Mouse (Mus musculus): ENCODE results near the gene Chmp5. TPM values are rescaled to one million over a fixed set of nuclear protein-coding genes. Genes with fewer than 3 reads are reported as not detected.

Chmp5 gene
- polyA plus RNA-seq (2015; fragmentation: Nextera tagmentation; extraction: Ambion mirVana), result 103 and 104 TPM in 2 replicates

DNA sequence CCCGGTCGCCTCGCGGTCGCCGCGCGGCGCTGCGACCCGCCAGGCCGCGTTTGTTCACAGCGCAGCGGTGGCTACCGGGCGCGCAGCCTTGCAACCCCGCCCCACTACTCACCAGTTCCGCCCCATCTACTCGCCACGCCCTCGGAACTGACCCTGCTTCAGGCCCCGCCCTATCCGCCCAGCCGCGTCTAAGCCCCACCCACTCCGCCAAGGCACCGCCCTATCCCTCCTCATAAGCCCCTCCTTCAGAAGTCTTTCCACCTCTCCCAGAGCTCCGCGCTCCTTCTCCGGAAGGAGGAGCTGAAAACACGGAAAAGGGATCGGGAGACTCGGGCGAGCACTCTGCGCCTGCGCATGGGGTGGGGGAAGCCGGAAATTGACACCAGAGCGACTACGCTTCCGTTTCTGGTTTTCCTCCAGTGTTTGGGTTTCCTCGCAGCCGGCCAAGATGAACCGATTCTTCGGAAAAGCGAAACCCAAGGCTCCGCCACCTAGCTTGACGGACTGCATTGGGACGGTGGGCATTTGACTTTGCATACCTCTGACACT is at the start of gene Chmp5, which contains the start of gene Bag1:
Gene Chmp5, plus strand, starts transcription at position 248 of the 549 bp plus-strand sequence.
Gene Bag1, minus strand, starts transcription at position 135 of the 549 bp plus-strand sequence.
- WGBS, result under 1% methylated on average over 49 of the region's 50 CpGs
- Histone ChIP-seq H3K9me3 (ENCODE audit: control insufficient read depth, low read length) (no peaks in the 10 kb centered on the region), H3K36me3 (ENCODE audit: control insufficient read depth, insufficient read depth, low read length) (peaks cover 3% of the 10 kb centered on the region; the same call in 1 of the 2 replicates), H3K4me2 (ENCODE audit: low read depth, low read length) (peak within 1 kb of the TSS; percentile 82), H3K27ac (ENCODE audit: low read length) (peak within 1 kb of the TSS; percentile 85), H3K27me3 (replicated peaks; ENCODE audit: control insufficient read depth, insufficient read depth, low read length) (no peaks in the 10 kb centered on the region), H3K4me3 (ENCODE audit: low read length) (peak within 1 kb of the TSS; percentile 91), H3K4me1 (ENCODE audit: control insufficient read depth, insufficient read depth, low read length) (peaks cover 16% of the 10 kb centered on the region), H3K9ac (ENCODE audit: low read depth, low read length) (peak within 1 kb of the TSS; percentile 91)
- ATAC-seq, result peak; percentile 98

DNA sequence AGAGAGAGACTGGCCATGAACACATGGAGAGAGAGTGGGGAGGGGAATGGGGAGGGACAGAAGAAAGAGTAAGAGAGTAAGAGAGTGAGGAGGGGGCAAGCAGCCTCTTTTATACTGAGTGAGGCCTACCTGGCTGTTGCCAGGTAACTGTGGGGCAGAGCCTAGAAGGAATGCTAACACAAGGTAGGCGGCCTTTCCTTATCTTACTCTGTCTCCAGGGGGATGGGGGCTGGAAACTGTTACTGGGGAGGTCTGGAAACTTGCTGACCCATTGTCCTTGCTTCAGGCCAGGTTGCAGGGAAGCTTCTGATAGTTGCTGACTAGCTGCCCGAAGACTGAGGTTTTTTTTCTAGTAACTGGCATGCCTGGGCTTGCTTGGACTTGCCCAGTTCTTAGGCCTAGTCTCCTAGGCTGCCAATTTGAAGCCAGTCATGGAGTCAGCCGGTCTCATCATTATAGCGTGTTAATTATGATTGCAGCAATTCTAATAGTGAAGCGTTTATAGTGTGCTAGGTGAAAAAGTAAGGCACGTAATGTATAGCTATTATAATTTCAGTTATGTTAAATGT is 49.6 kb upstream of the Chmp5 start:
- no peak for ATAC-seq
- no peaks in the 10 kb centered on the region for H3K36me3 ChIP-seq (ENCODE audit: control insufficient read depth, insufficient read depth, low read length)
- no peak overlapping the region for H3K4me3 ChIP-seq (ENCODE audit: low read length)
- no peak overlapping the region for H3K27ac ChIP-seq (ENCODE audit: low read length)
- H3K9me3 ChIP-seq (ENCODE audit: control insufficient read depth, low read length), result no peaks in the 10 kb centered on the region
- peaks cover 6% of the 10 kb centered on the region; the same call in 1 of the 2 replicates for H3K27me3 ChIP-seq (replicated peaks; ENCODE audit: control insufficient read depth, insufficient read depth, low read length)
- H3K4me1 ChIP-seq (ENCODE audit: control insufficient read depth, insufficient read depth, low read length), result no peaks in the 10 kb centered on the region
- no peak overlapping the region for H3K4me2 ChIP-seq (ENCODE audit: low read depth, low read length)
- 85% methylated on average over 6 of the region's 6 CpGs for WGBS
- H3K9ac ChIP-seq (ENCODE audit: low read depth, low read length), result no peak overlapping the region

DNA sequence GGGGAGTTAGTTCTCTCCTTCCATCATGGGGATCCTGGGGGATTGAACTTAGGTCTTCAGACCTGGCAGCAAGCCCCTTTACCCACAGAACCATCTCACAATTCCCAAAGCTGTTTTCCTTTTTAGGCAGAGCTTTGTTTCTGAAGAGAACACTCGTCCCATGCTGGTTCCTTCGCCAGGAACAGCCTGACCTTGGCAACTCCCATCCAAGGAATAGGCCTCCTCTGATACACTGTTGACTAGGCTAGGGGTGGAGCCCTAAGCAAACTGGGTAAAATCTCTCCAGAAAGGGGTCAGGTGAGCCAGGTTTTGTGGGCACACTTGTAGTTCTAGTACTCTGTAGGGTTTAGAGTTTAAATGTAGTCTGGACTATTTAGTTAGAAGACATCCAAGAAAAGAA is 48.9 kb upstream of the Chmp5 start:
- no peaks in the 10 kb centered on the region for H3K9me3 ChIP-seq (ENCODE audit: control insufficient read depth, low read length)
- ATAC-seq, result no peak
- H3K4me2 ChIP-seq (ENCODE audit: low read depth, low read length), result no peak overlapping the region
- 60% methylated on average over 2 of the region's 2 CpGs for WGBS
- H3K27ac ChIP-seq (ENCODE audit: low read length), result no peak overlapping the region
- H3K27me3 ChIP-seq (replicated peaks; ENCODE audit: control insufficient read depth, insufficient read depth, low read length), result 0 out of 2 replicates have a peak, but pooled peaks cover 3% of the 10 kb centered on the region
- no peaks in the 10 kb centered on the region for H3K36me3 ChIP-seq (ENCODE audit: control insufficient read depth, insufficient read depth, low read length)
- H3K4me3 ChIP-seq (ENCODE audit: low read length), result no peak overlapping the region
- no peak overlapping the region for H3K9ac ChIP-seq (ENCODE audit: low read depth, low read length)
- H3K4me1 ChIP-seq (ENCODE audit: control insufficient read depth, insufficient read depth, low read length), result no peaks in the 10 kb centered on the region

DNA sequence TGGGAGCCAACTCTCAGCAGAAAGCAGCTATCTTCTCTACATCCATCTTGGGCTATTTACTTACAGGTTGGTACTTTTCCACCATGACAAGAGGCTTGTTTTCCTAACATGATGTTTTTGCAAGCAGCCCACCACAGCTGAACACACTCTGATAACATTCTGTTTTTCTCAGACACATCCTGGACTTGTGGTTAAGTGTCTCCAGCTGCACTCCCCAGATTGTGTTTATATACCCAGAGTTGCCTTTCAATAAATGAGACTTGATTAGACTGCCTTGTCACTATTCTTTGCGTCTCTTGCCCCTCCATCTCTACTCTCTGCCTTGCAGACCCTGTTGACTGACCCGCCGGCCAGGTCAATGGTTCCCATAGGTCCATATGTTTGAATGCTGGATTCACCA is 48.1 kb upstream of the Chmp5 start:
- no peak overlapping the region for H3K4me3 ChIP-seq (ENCODE audit: low read length)
- no peaks in the 10 kb centered on the region for H3K36me3 ChIP-seq (ENCODE audit: control insufficient read depth, insufficient read depth, low read length)
- no peak overlapping the region for H3K4me2 ChIP-seq (ENCODE audit: low read depth, low read length)
- 80% methylated on average over 3 of the region's 3 CpGs for WGBS
- 0 out of 2 replicates have a peak, but pooled peaks cover 3% of the 10 kb centered on the region for H3K27me3 ChIP-seq (replicated peaks; ENCODE audit: control insufficient read depth, insufficient read depth, low read length)
- ATAC-seq, result no peak
- no peaks in the 10 kb centered on the region for H3K4me1 ChIP-seq (ENCODE audit: control insufficient read depth, insufficient read depth, low read length)
- H3K27ac ChIP-seq (ENCODE audit: low read length), result no peak overlapping the region
- H3K9ac ChIP-seq (ENCODE audit: low read depth, low read length), result no peak overlapping the region
- no peaks in the 10 kb centered on the region for H3K9me3 ChIP-seq (ENCODE audit: control insufficient read depth, low read length)

DNA sequence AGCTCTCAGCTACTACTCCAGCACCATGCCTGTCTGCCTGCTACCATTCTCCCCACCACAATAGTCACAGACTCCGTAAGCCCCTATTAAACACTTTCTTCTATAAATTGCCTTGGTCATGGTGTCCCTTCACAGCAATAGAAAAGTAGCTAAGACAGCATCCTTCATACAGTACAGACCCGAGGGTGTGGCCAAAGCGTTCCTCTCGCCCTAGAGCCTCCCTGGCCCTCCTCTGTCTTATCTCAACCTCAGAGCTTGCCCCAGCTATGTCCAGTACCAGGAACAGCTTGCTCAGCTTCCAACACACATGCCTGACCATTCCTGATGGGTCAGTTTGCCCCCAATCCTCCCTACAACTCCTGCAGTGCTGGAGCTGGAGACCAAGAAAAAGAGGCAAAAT is 47.6 kb upstream of the Chmp5 start:
- H3K4me2 ChIP-seq (ENCODE audit: low read depth, low read length), result no peak overlapping the region
- no peak overlapping the region for H3K4me3 ChIP-seq (ENCODE audit: low read length)
- H3K27ac ChIP-seq (ENCODE audit: low read length), result no peak overlapping the region
- 0 out of 2 replicates have a peak, but pooled peaks cover 3% of the 10 kb centered on the region for H3K27me3 ChIP-seq (replicated peaks; ENCODE audit: control insufficient read depth, insufficient read depth, low read length)
- no peaks in the 10 kb centered on the region for H3K4me1 ChIP-seq (ENCODE audit: control insufficient read depth, insufficient read depth, low read length)
- H3K9ac ChIP-seq (ENCODE audit: low read depth, low read length), result no peak overlapping the region
- no peaks in the 10 kb centered on the region for H3K36me3 ChIP-seq (ENCODE audit: control insufficient read depth, insufficient read depth, low read length)
- no peaks in the 10 kb centered on the region for H3K9me3 ChIP-seq (ENCODE audit: control insufficient read depth, low read length)
- 88% methylated on average over 4 of the region's 4 CpGs for WGBS
- no peak for ATAC-seq

DNA sequence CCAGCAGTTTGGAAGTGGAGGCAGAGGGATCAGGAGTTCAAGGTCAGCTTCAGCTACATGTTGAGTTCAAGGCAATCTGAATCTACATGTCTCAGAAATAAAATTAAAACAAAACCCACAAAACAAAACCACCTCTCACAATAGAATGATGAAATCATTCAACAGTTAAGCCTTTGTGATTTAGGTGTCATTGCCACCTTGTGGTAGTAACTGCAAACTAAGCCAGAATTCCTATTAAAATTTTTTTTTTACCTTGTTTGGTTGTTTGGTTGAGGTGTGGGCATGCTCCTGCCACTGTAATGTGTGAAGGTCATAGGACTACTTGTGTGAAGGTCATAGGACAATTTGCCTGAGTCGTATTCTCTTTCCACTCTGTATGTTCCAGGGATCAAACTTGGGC is 41.9 kb upstream of the Chmp5 start:
- 32% methylated on average over 1 of the region's 1 CpGs for WGBS
- Histone ChIP-seq H3K27me3 (replicated peaks; ENCODE audit: control insufficient read depth, insufficient read depth, low read length) (no peaks in the 10 kb centered on the region), H3K9ac (ENCODE audit: low read depth, low read length) (no peak overlapping the region), H3K4me2 (ENCODE audit: low read depth, low read length) (no peak overlapping the region), H3K4me1 (ENCODE audit: control insufficient read depth, insufficient read depth, low read length) (peaks cover 12% of the 10 kb centered on the region), H3K9me3 (ENCODE audit: control insufficient read depth, low read length) (no peaks in the 10 kb centered on the region), H3K27ac (ENCODE audit: low read length) (no peak overlapping the region), H3K36me3 (ENCODE audit: control insufficient read depth, insufficient read depth, low read length) (no peaks in the 10 kb centered on the region), H3K4me3 (ENCODE audit: low read length) (no peak overlapping the region)
- no peak; the same call in 1 of the 2 replicates for ATAC-seq

DNA sequence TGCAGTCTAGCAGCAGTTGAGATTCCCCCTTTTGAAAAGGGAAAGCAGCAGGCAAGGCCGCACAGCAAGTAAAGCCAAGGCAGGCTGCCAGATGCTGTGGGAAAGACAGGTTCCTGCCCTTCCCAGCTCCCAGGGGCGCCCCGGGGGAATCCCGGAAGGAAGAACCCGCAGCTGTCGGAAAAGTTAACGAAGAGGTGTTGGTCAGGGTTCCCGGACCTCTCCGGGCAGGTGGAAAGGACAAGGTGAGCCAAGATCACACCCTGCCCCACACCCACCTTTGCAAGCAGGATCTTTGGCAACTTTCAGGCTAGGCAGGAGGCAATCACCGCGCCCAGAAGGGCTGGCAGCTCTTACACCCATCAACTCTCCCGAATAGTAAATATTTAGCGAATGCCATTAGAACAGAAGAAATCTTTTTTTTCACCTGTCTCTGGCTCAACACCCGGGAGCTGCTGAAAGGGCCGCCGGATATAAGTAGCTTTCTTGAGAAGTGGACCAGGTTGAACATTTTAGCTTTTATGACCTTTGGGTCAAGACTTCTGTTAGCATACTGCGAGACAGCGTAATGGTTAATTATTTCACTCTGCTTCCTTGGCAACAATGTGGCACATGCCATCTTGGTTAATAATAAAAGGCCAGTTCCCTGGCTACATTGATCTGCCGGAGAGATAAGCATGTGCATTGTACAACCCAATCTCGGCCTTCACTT is 39.8 kb upstream of the Chmp5 start:
- 24% methylated on average over 20 of the region's 20 CpGs for WGBS
- H3K27ac ChIP-seq (ENCODE audit: low read length), result peak overlapping the region; percentile 51; the same call in 1 of the 2 replicates
- H3K27me3 ChIP-seq (replicated peaks; ENCODE audit: control insufficient read depth, insufficient read depth, low read length), result no peaks in the 10 kb centered on the region
- no peak overlapping the region for H3K4me3 ChIP-seq (ENCODE audit: low read length)
- peaks cover 12% of the 10 kb centered on the region for H3K4me1 ChIP-seq (ENCODE audit: control insufficient read depth, insufficient read depth, low read length)
- H3K9ac ChIP-seq (ENCODE audit: low read depth, low read length), result peak overlapping the region; percentile 36; the same call in 1 of the 2 replicates
- H3K4me2 ChIP-seq (ENCODE audit: low read depth, low read length), result peak overlapping the region; percentile 38; the same call in 1 of the 2 replicates
- no peaks in the 10 kb centered on the region for H3K36me3 ChIP-seq (ENCODE audit: control insufficient read depth, insufficient read depth, low read length)
- H3K9me3 ChIP-seq (ENCODE audit: control insufficient read depth, low read length), result no peaks in the 10 kb centered on the region
- ATAC-seq, result peak; percentile 66

DNA sequence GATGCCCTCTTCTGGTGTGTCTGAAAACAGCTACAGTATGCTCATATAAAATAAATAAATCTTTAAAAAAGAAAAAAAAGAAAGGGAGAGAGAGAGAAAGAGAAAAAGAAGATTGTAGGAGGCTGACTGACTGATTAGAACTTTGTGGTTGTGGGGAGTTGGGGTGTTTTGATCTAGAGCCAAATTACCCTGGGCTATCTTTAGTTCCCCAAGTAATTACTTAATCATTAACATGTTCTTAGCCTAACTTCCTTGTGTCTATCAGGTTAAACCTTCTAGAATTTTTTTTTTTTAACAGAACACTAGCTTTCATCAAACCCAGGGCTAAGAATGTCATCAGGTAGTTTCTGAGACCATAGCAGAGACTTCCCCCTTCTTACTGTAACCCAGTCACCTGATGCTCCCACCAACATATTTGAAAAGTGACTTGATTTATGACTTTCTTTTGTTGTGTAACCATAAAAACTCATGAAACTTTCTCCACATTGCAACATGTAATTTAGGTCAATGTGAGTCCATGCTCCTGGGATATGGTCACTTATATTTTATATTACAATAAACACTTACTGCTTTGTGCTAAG is 33.8 kb upstream of the Chmp5 start:
- Histone ChIP-seq H3K4me2 (ENCODE audit: low read depth, low read length) (no peak overlapping the region), H3K4me1 (ENCODE audit: control insufficient read depth, insufficient read depth, low read length) (no peaks in the 10 kb centered on the region), H3K4me3 (ENCODE audit: low read length) (no peak overlapping the region), H3K9ac (ENCODE audit: low read depth, low read length) (no peak overlapping the region), H3K36me3 (ENCODE audit: control insufficient read depth, insufficient read depth, low read length) (no peaks in the 10 kb centered on the region), H3K27ac (ENCODE audit: low read length) (no peak overlapping the region), H3K9me3 (ENCODE audit: control insufficient read depth, low read length) (no peaks in the 10 kb centered on the region), H3K27me3 (replicated peaks; ENCODE audit: control insufficient read depth, insufficient read depth, low read length) (no peaks in the 10 kb centered on the region)
- peak; percentile 50; the same call in 1 of the 2 replicates for ATAC-seq

DNA sequence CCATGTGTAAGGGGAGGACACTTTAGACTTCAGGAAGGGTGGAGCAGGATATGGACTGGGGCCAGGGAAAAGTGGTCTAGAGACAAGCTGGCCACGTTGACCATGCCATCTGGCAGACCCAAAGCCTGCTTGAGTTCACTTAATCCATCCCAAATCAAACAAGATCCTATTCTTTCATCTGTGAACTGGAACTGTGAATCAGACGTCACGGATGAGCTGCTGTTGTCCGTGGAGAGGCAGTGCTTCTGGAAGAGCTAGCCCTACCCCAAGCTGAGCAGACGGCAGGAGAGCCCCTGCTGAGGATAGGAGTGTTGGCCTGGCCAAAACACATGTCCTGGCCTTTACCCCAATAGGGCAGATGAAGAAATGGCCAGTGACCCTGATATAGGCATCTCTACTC is 32.3 kb upstream of the Chmp5 start:
- Histone ChIP-seq H3K4me2 (ENCODE audit: low read depth, low read length) (no peak overlapping the region), H3K9ac (ENCODE audit: low read depth, low read length) (no peak overlapping the region), H3K4me3 (ENCODE audit: low read length) (no peak overlapping the region), H3K27me3 (replicated peaks; ENCODE audit: control insufficient read depth, insufficient read depth, low read length) (no peaks in the 10 kb centered on the region), H3K36me3 (ENCODE audit: control insufficient read depth, insufficient read depth, low read length) (no peaks in the 10 kb centered on the region), H3K4me1 (ENCODE audit: control insufficient read depth, insufficient read depth, low read length) (no peaks in the 10 kb centered on the region), H3K27ac (ENCODE audit: low read length) (no peak overlapping the region), H3K9me3 (ENCODE audit: control insufficient read depth, low read length) (no peaks in the 10 kb centered on the region)
- 80% methylated on average over 5 of the region's 5 CpGs for WGBS
- ATAC-seq, result no peak
